Comparison of ENCODE assay signal across 8 mouse cellular contexts in genomic region chr7:45437521-45438276, GRCm38 (mm10). TPM values are rescaled to one million over a fixed set of nuclear protein-coding genes. Genes with fewer than 3 reads are reported as not detected.
A peak's percentile ranks its signal among the peaks of the same experiment; 100 is the strongest.
DNase-seq lines count a peak whose midpoint lies in the region; ATAC-seq and TF ChIP-seq lines count a peak whose summit lies in the region.

Ruvbl2 (minus strand) TSS chr7:45438096.

- DNase-seq in thymus, adult 2 months, result no peak
- DNase-seq in thymus, postnatal 25 days, result no peak
- no peak for DNase-seq in spleen, postnatal 14 days (ENCODE audit: low spot score in 2 of 2)

- H3K4me3 ChIP-seq in thymus, adult 2 months (ENCODE audit: control insufficient read depth, insufficient read depth, low read length), result no peak within 1 kb of the TSS
- peak within 1 kb of the TSS; percentile 12 for H3K4me3 ChIP-seq in embryonic facial prominence, embryonic 13.5 days
- peak within 1 kb of the TSS; percentile 4; the same call in 1 of the 2 replicates for H3K4me3 ChIP-seq in heart, embryonic 13.5 days
- H3K4me3 ChIP-seq in kidney, embryonic 16.5 days (ENCODE audit: low read length), result peak within 1 kb of the TSS; percentile 0; the same call in 1 of the 2 replicates
- H3K4me3 ChIP-seq in liver, embryonic 16.5 days (ENCODE audit: low read depth, low read length), result no peak within 1 kb of the TSS
- H3K4me3 ChIP-seq in neural tube, embryonic 15.5 days (replicated peaks), result no peak within 1 kb of the TSS

- H3K27me3 ChIP-seq in thymus, adult 2 months (ENCODE audit: control insufficient read depth, insufficient read depth, low read length), result no peaks in the 10 kb centered on the region
- H3K27me3 ChIP-seq in embryonic facial prominence, embryonic 13.5 days, result no peaks in the 10 kb centered on the region
- no peaks in the 10 kb centered on the region for H3K27me3 ChIP-seq in heart, embryonic 13.5 days (replicated peaks)
- H3K27me3 ChIP-seq in kidney, embryonic 16.5 days (ENCODE audit: insufficient read depth, low read length), result no peaks in the 10 kb centered on the region
- no peaks in the 10 kb centered on the region for H3K27me3 ChIP-seq in liver, embryonic 16.5 days (ENCODE audit: control insufficient read depth, insufficient read depth, low read depth, low read length)
- H3K27me3 ChIP-seq in neural tube, embryonic 15.5 days (replicated peaks), result no peaks in the 10 kb centered on the region

- no peaks in the 10 kb centered on the region for H3K9me3 ChIP-seq in embryonic facial prominence, embryonic 13.5 days
- no peaks in the 10 kb centered on the region for H3K9me3 ChIP-seq in heart, embryonic 13.5 days
- no peaks in the 10 kb centered on the region for H3K9me3 ChIP-seq in kidney, embryonic 16.5 days (ENCODE audit: low read length)
- H3K9me3 ChIP-seq in liver, embryonic 16.5 days (replicated peaks; ENCODE audit: control insufficient read depth, low read length), result no peaks in the 10 kb centered on the region
- no peaks in the 10 kb centered on the region for H3K9me3 ChIP-seq in neural tube, embryonic 15.5 days (replicated peaks)

- H3K27ac ChIP-seq in thymus, adult 2 months (ENCODE audit: control insufficient read depth, insufficient read depth, low read length), result no peak within 1 kb of the TSS
- H3K27ac ChIP-seq in embryonic facial prominence, embryonic 13.5 days, result peak within 1 kb of the TSS; percentile 5; the same call in 1 of the 2 replicates
- no peak within 1 kb of the TSS for H3K27ac ChIP-seq in heart, embryonic 13.5 days (replicated peaks)
- no peak within 1 kb of the TSS for H3K27ac ChIP-seq in kidney, embryonic 16.5 days (ENCODE audit: low read length)
- no peak within 1 kb of the TSS for H3K27ac ChIP-seq in liver, embryonic 16.5 days (ENCODE audit: low read length)
- H3K27ac ChIP-seq in neural tube, embryonic 15.5 days (replicated peaks), result no peak within 1 kb of the TSS

- peaks cover 22% of the 10 kb centered on the region for H3K4me1 ChIP-seq in thymus, adult 2 months (replicated peaks; ENCODE audit: control insufficient read depth, insufficient read depth, low read length)
- H3K4me1 ChIP-seq in embryonic facial prominence, embryonic 13.5 days, result peaks cover 42% of the 10 kb centered on the region
- peaks cover 43% of the 10 kb centered on the region for H3K4me1 ChIP-seq in heart, embryonic 13.5 days
- peaks cover 34% of the 10 kb centered on the region for H3K4me1 ChIP-seq in kidney, embryonic 16.5 days (ENCODE audit: insufficient read depth, low read length)
- peaks cover 27% of the 10 kb centered on the region for H3K4me1 ChIP-seq in liver, embryonic 16.5 days (ENCODE audit: control insufficient read depth, low read depth, low read length)
- peaks cover 43% of the 10 kb centered on the region for H3K4me1 ChIP-seq in neural tube, embryonic 15.5 days

- H3K9ac ChIP-seq in embryonic facial prominence, embryonic 13.5 days, result peak within 1 kb of the TSS; percentile 46; the same call in 1 of the 2 replicates
- H3K9ac ChIP-seq in heart, embryonic 13.5 days, result peak within 1 kb of the TSS; percentile 95
- H3K9ac ChIP-seq in kidney, embryonic 16.5 days (replicated peaks; ENCODE audit: low read length), result 0 out of 2 replicates have a peak within 1 kb of the TSS, but pooled peaks have one; percentile 13
- no peak within 1 kb of the TSS for H3K9ac ChIP-seq in liver, embryonic 16.5 days (ENCODE audit: low read depth, low read length)
- H3K9ac ChIP-seq in neural tube, embryonic 15.5 days (replicated peaks), result no peak within 1 kb of the TSS

- no peaks in the 10 kb centered on the region for H3K36me3 ChIP-seq in thymus, adult 2 months (ENCODE audit: control insufficient read depth, insufficient read depth, low read length)
- H3K36me3 ChIP-seq in embryonic facial prominence, embryonic 13.5 days, result peaks cover 30% of the 10 kb centered on the region
- peaks cover 43% of the 10 kb centered on the region for H3K36me3 ChIP-seq in heart, embryonic 13.5 days
- peaks cover 15% of the 10 kb centered on the region for H3K36me3 ChIP-seq in kidney, embryonic 16.5 days (ENCODE audit: insufficient read depth, low read length)
- peaks cover 2% of the 10 kb centered on the region; the same call in 1 of the 2 replicates for H3K36me3 ChIP-seq in liver, embryonic 16.5 days (ENCODE audit: control insufficient read depth, insufficient read depth)
- H3K36me3 ChIP-seq in neural tube, embryonic 15.5 days, result peaks cover 12% of the 10 kb centered on the region

- H3K4me2 ChIP-seq in embryonic facial prominence, embryonic 13.5 days, result peak within 1 kb of the TSS; percentile 45
- H3K4me2 ChIP-seq in heart, embryonic 13.5 days, result peak within 1 kb of the TSS; percentile 97
- H3K4me2 ChIP-seq in kidney, embryonic 16.5 days (replicated peaks; ENCODE audit: low read depth, low read length), result peak within 1 kb of the TSS; percentile 41
- H3K4me2 ChIP-seq in liver, embryonic 16.5 days (ENCODE audit: low read depth, low read length), result no peak within 1 kb of the TSS; the same call in 1 of the 2 replicates
- H3K4me2 ChIP-seq in neural tube, embryonic 15.5 days, result peak within 1 kb of the TSS; percentile 30

- TF ChIP-seq POLR2A in thymus, adult 2 months (IDR thresholded peaks at IDR 0.05; ENCODE audit: control insufficient read depth, extremely low read depth, insufficient read depth, low read length, poor library complexity), result no peak

- no peak for TF ChIP-seq CTCF in thymus, adult 2 months (IDR thresholded peaks at IDR 0.05; ENCODE audit: borderline replicate concordance, control insufficient read depth, extremely low read depth, insufficient read depth, low read length, poor library complexity)

- 76% methylated on average over 19 of the region's 19 CpGs for WGBS in thymus, adult 2 months
- WGBS in embryonic facial prominence, embryonic 13.5 days, result 15% methylated on average over 19 of the region's 19 CpGs
- WGBS in heart, embryonic 13.5 days, result 24% methylated on average over 19 of the region's 19 CpGs
- WGBS in kidney, embryonic 16.5 days, result 23% methylated on average over 19 of the region's 19 CpGs
- WGBS in liver, embryonic 16.5 days (ENCODE audit: insufficient replicate concordance), result 41% methylated on average over 19 of the region's 19 CpGs
- 21% methylated on average over 19 of the region's 19 CpGs for WGBS in neural tube, embryonic 15.5 days

- ATAC-seq in embryonic facial prominence, embryonic 13.5 days (ENCODE audit: insufficient number of reproducible peaks, insufficient read depth, low FRiP score, low TSS enrichment, low read depth), result peak; percentile 23; the same call in 1 of the 2 replicates
- no peak for ATAC-seq in heart, embryonic 13.5 days (ENCODE audit: extremely low read depth, insufficient number of reproducible peaks, low FRiP score, low TSS enrichment)
- ATAC-seq in kidney, embryonic 16.5 days (ENCODE audit: low FRiP score, low TSS enrichment), result no peak
- no peak for ATAC-seq in liver, embryonic 16.5 days (ENCODE audit: low read depth)
- ATAC-seq in neural tube, embryonic 15.5 days (ENCODE audit: low FRiP score), result no peak

RNA-seq across cellular contexts. Expression of gene Ruvbl2, which starts in this region (rescaled TPM):
- 122 and 124 TPM in 2 replicates for polyA plus RNA-seq in thymus, adult 2 months (2012; rRNA removed)
- 141 and 148 TPM in 2 replicates for polyA plus RNA-seq in embryonic facial prominence, embryonic 13.5 days (2015; fragmentation: Nextera tagmentation; extraction: Ambion mirVana)
- 80.6 and 85.6 TPM in 2 replicates for polyA plus RNA-seq in heart, embryonic 13.5 days (2015; fragmentation: Nextera tagmentation; extraction: Ambion mirVana)
- polyA plus RNA-seq in kidney, embryonic 16.5 days (2015; fragmentation: Nextera tagmentation; extraction: Ambion mirVana), result 164 and 173 TPM in 2 replicates
- polyA plus RNA-seq in liver, embryonic 16.5 days (2015; fragmentation: Nextera tagmentation; extraction: Ambion mirVana), result 58.8 and 59.4 TPM in 2 replicates
- polyA plus RNA-seq in neural tube, embryonic 15.5 days (2015; fragmentation: Nextera tagmentation; extraction: Ambion mirVana), result 92.7 and 114 TPM in 2 replicates

Comparison
In these comparisons a context has a peak if more than half of its experiments do, and no peak if none do; other contexts are left out.
1. H3K4me3 ChIP-seq: peak in embryonic facial prominence, embryonic 13.5 days (single experiment), heart, embryonic 13.5 days (single experiment) and kidney, embryonic 16.5 days (single experiment); none in thymus, adult 2 months (single experiment), liver, embryonic 16.5 days (single experiment) and neural tube, embryonic 15.5 days (single experiment).
2. H3K9ac ChIP-seq: peak in embryonic facial prominence, embryonic 13.5 days (single experiment), heart, embryonic 13.5 days (single experiment) and kidney, embryonic 16.5 days (single experiment); none in liver, embryonic 16.5 days (single experiment) and neural tube, embryonic 15.5 days (single experiment).